Comparison of ENCODE assay signal across 11 mouse cellular contexts in the genomic region with DNA sequence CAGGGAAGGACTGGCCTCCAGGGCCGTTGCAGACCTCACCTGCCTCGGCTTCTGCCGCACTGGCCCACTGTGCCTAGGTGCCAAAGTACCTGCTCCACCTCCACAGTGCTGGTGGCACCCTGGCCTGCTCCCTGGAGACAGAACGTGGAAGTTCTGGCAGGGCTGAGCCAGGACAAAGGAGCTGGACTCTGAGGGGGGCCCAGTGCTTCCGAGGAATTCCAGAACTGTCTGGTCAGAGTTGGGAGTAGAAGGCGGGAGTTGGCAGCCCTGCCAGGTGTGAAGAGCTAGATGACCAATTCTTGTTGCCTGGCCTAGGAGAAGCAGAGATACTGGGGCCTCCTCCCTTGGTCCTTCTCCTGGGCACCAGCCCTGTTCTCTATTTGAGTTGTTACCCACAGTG.
DNase-seq lines count a peak whose midpoint lies in the region; ATAC-seq and TF ChIP-seq lines count a peak whose summit lies in the region.
"Had no signal": no experiment of that assay in that cellular context is flagged by ENCODE, and none has a peak within 500 bp of the region (broad histone marks: within the 10 kb centered on the region; RNA-seq: fewer than 3 reads in every experiment).

No protein-coding gene starts in this region.

- no peaks in the 10 kb centered on the region for H3K36me3 ChIP-seq in heart, embryonic 16.5 days (ENCODE audit: control insufficient read depth, insufficient read depth)
- H3K36me3 ChIP-seq in embryonic facial prominence, embryonic 10.5 days (replicated peaks): peaks cover 23% of the 10 kb centered on the region; the same call in 1 of the 2 replicates
- H3K36me3 ChIP-seq in kidney, embryonic 16.5 days (ENCODE audit: insufficient read depth, low read length): no peaks in the 10 kb centered on the region
- no peaks in the 10 kb centered on the region for H3K36me3 ChIP-seq in lung, postnatal 0 days (ENCODE audit: insufficient read depth, low read length)
- H3K36me3 ChIP-seq: hindbrain, embryonic 15.5 days; liver, embryonic 15.5 days had no signal

- peak overlapping the region; percentile 69 for H3K27ac ChIP-seq in heart, embryonic 16.5 days (ENCODE audit: low read length)
- 0 out of 2 replicates have a peak overlapping the region, but pooled peaks have one; percentile 12 for H3K27ac ChIP-seq in embryonic facial prominence, embryonic 10.5 days (replicated peaks)
- H3K27ac ChIP-seq in kidney, embryonic 16.5 days (ENCODE audit: low read length): peak overlapping the region; percentile 56; the same call in 1 of the 2 replicates
- peak overlapping the region; percentile 78 for H3K27ac ChIP-seq in lung, postnatal 0 days (ENCODE audit: low read length)
- H3K27ac ChIP-seq: hindbrain, embryonic 15.5 days; liver, embryonic 15.5 days had no signal

- no peak for ATAC-seq in heart, embryonic 16.5 days (replicated peaks; ENCODE audit: extremely low read depth, insufficient read depth, low FRiP score)
- peak; percentile 64; the same call in 1 of the 2 replicates for ATAC-seq in kidney, embryonic 16.5 days (ENCODE audit: low FRiP score, low TSS enrichment)
- ATAC-seq in lung, postnatal 0 days: peak; percentile 38
- ATAC-seq: forebrain, embryonic 14.5 days had no signal

- no peak overlapping the region for H3K4me2 ChIP-seq in heart, embryonic 16.5 days (ENCODE audit: low read depth, low read length)
- no peak overlapping the region for H3K4me2 ChIP-seq in kidney, embryonic 16.5 days (replicated peaks; ENCODE audit: low read depth, low read length)
- no peak overlapping the region for H3K4me2 ChIP-seq in lung, postnatal 0 days (replicated peaks; ENCODE audit: low read depth, low read length)
- H3K4me2 ChIP-seq: hindbrain, embryonic 15.5 days; liver, embryonic 15.5 days had no signal

- peaks cover 66% of the 10 kb centered on the region for H3K4me1 ChIP-seq in heart, embryonic 16.5 days (ENCODE audit: control insufficient read depth, insufficient read depth, low read length)
- peaks cover 59% of the 10 kb centered on the region for H3K4me1 ChIP-seq in embryonic facial prominence, embryonic 10.5 days
- H3K4me1 ChIP-seq in kidney, embryonic 16.5 days (ENCODE audit: insufficient read depth, low read length): peaks cover 52% of the 10 kb centered on the region
- peaks cover 33% of the 10 kb centered on the region for H3K4me1 ChIP-seq in lung, postnatal 0 days (ENCODE audit: insufficient read depth, low read depth, low read length)

- 56% methylated on average over 6 of the region's 6 CpGs for WGBS in heart, embryonic 16.5 days
- 79% methylated on average over 6 of the region's 6 CpGs for WGBS in embryonic facial prominence, embryonic 10.5 days
- 51% methylated on average over 6 of the region's 6 CpGs for WGBS in kidney, embryonic 16.5 days
- WGBS in lung, postnatal 0 days: 50% methylated on average over 6 of the region's 6 CpGs

- DNase-seq in heart, postnatal 25 days (ENCODE audit: low spot score): no peak
- DNase-seq in embryonic facial prominence, embryonic 10.5 days (ENCODE audit: low spot score): no peak
- peak; percentile 62 for DNase-seq in lung, postnatal 0 days (ENCODE audit: low spot score)
- DNase-seq in frontal cortex, postnatal 14 days (ENCODE audit: low spot score in 2 of 2): no peak
- no peak for DNase-seq in layer of hippocampus, postnatal 25 days (ENCODE audit: extremely low spot score in 1 of 2, low spot score in 1 of 2)
- DNase-seq: gastrocnemius, postnatal 25 days had no signal

- no peaks in the 10 kb centered on the region for H3K9me3 ChIP-seq in heart, embryonic 16.5 days (replicated peaks; ENCODE audit: control insufficient read depth, low read length)
- H3K9me3 ChIP-seq in embryonic facial prominence, embryonic 10.5 days: no peaks in the 10 kb centered on the region
- H3K9me3 ChIP-seq in kidney, embryonic 16.5 days (ENCODE audit: low read length): no peaks in the 10 kb centered on the region
- no peaks in the 10 kb centered on the region for H3K9me3 ChIP-seq in lung, postnatal 0 days (ENCODE audit: low read length)
- H3K9me3 ChIP-seq: hindbrain, embryonic 15.5 days; liver, embryonic 15.5 days had no signal

- H3K4me3 ChIP-seq in heart, embryonic 16.5 days (ENCODE audit: low read length): no peak overlapping the region
- H3K4me3 ChIP-seq in embryonic facial prominence, embryonic 10.5 days: no peak overlapping the region
- H3K4me3 ChIP-seq in kidney, embryonic 16.5 days (ENCODE audit: low read length): no peak overlapping the region
- no peak overlapping the region for H3K4me3 ChIP-seq in lung, postnatal 0 days (ENCODE audit: low read depth, low read length)
- H3K4me3 ChIP-seq: hindbrain, embryonic 15.5 days; liver, embryonic 15.5 days had no signal

- H3K27me3 ChIP-seq in heart, embryonic 16.5 days (ENCODE audit: control insufficient read depth, insufficient read depth, low read length): no peaks in the 10 kb centered on the region
- no peaks in the 10 kb centered on the region for H3K27me3 ChIP-seq in embryonic facial prominence, embryonic 10.5 days (replicated peaks; ENCODE audit: low read depth, poor library complexity, severe bottlenecking)
- H3K27me3 ChIP-seq in kidney, embryonic 16.5 days (ENCODE audit: insufficient read depth, low read length): no peaks in the 10 kb centered on the region
- H3K27me3 ChIP-seq in lung, postnatal 0 days (replicated peaks; ENCODE audit: insufficient read depth, low read length): no peaks in the 10 kb centered on the region
- H3K27me3 ChIP-seq: hindbrain, embryonic 15.5 days; liver, embryonic 15.5 days had no signal

- H3K9ac ChIP-seq in heart, embryonic 16.5 days (ENCODE audit: low read length): no peak overlapping the region
- no peak overlapping the region for H3K9ac ChIP-seq in kidney, embryonic 16.5 days (replicated peaks; ENCODE audit: low read length)
- no peak overlapping the region for H3K9ac ChIP-seq in lung, postnatal 0 days (replicated peaks; ENCODE audit: low read depth)
- H3K9ac ChIP-seq: hindbrain, embryonic 15.5 days; liver, embryonic 15.5 days had no signal

- 0 out of 2 replicates have a peak, but pooled peaks have one; percentile 8 for TF ChIP-seq EP300 in lung, postnatal 0 days (IDR thresholded peaks at IDR 0.05)

- peak; percentile 37; the same call in 1 of the 2 replicates for TF ChIP-seq CTCF in lung, postnatal 0 days (IDR thresholded peaks at IDR 0.05)

- intact Hi-C loops in heart, postnatal 25 days (cut with DNase I): no loop called here

Comparison
In these comparisons a context has a peak if more than half of its experiments do, and no peak if none do; other contexts are left out.
1. H3K27ac ChIP-seq: peak in every context shown above with its lines; median percentile 78 in lung, postnatal 0 days; 69 in heart, embryonic 16.5 days; 56 in kidney, embryonic 16.5 days; 12 in embryonic facial prominence, embryonic 10.5 days.